Mouse (Mus musculus): ENCODE measurements around the gene Ndufb10. TPM values are rescaled to one million over a fixed set of nuclear protein-coding genes. Genes with fewer than 3 reads are reported as not detected.
A peak's percentile ranks its signal among the peaks of the same experiment; 100 is the strongest.
"Not testable (repeated sequence)": the region's sequence is repeated elsewhere in the genome, so short reads cannot be mapped to it uniquely, and the experiment has no call there.

Ndufb10 gene
- polyA plus RNA-seq, 1 experiment from 2014 or later = 230 TPM

- WGBS = 86% methylated on average over 6 of the region's 6 CpGs
- H3K27ac ChIP-seq = no peak overlapping the region
Observed at GRCm38 (mm10) chr17:24729067-24729466, 4.8 kb upstream of the Ndufb10 start.

GRCm38 (mm10) chr17:24728184-24728583, 3.9 kb upstream of the Ndufb10 start:
- no peak overlapping the region for H3K27ac ChIP-seq
- no peak for ATAC-seq (ENCODE audit: low FRiP score, low read depth)
- no peaks in the 10 kb centered on the region for H3K9me3 ChIP-seq
- no peak overlapping the region for H3K4me3 ChIP-seq
- no peaks in the 10 kb centered on the region for H3K36me3 ChIP-seq
- H3K4me1 ChIP-seq = peaks cover 9% of the 10 kb centered on the region
- H3K27me3 ChIP-seq (replicated peaks) = no peaks in the 10 kb centered on the region
- no peak overlapping the region for H3K4me2 ChIP-seq (replicated peaks)
- H3K9ac ChIP-seq = no peak overlapping the region
- WGBS = 73% methylated on average over 17 of the region's 17 CpGs

More at GRCm38 (mm10) chr17:24729067-24729466, 4.8 kb upstream of the Ndufb10 start:
- no peaks in the 10 kb centered on the region for H3K27me3 ChIP-seq (replicated peaks)
- H3K9me3 ChIP-seq = no peaks in the 10 kb centered on the region
- no peak overlapping the region for H3K4me3 ChIP-seq
- no peak overlapping the region for H3K4me2 ChIP-seq (replicated peaks)
- H3K9ac ChIP-seq = no peak overlapping the region
- H3K4me1 ChIP-seq = 0 out of 2 replicates have a peak, but pooled peaks cover 2% of the 10 kb centered on the region
- no peak for ATAC-seq (ENCODE audit: low FRiP score, low read depth)
- H3K36me3 ChIP-seq = no peaks in the 10 kb centered on the region

DNA sequence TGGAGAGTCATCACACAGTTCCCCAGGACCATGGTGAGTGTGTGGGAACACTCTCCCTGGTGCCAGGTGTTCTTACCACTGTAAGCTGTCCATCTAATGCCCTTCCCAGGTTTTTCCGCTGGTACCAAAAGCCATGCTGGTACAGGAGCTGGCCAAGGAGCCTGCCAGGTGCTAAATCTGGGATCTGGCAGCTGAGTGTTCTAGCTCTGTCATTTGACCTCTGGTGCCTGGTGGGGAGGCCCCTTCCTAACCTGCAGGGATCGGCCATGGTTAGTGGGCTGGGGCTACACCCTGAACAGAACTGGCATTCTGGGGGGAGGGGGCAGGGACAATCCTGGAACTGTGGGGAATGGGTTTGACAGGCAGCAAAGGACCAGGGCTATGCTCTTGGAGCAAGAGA, 3.3 kb upstream of the Ndufb10 start, which contains the start of gene Rpl3l:
TSS of gene Rpl3l (plus strand) at position 203 of the 400 bp plus-strand sequence.
- ATAC-seq (ENCODE audit: low FRiP score, low read depth) = no peak
- Histone ChIP-seq H3K36me3 (peaks cover under 1% of the 10 kb centered on the region; the same call in 1 of the 2 replicates), H3K4me2 (replicated peaks) (no peak within 1 kb of the TSS), H3K9ac (0 out of 2 replicates have a peak within 1 kb of the TSS, but pooled peaks have one; percentile 2), H3K9me3 (no peaks in the 10 kb centered on the region), H3K4me3 (no peak within 1 kb of the TSS), H3K27me3 (replicated peaks) (no peaks in the 10 kb centered on the region), H3K27ac (no peak within 1 kb of the TSS), H3K4me1 (peaks cover 14% of the 10 kb centered on the region)
- 87% methylated on average over 2 of the region's 2 CpGs for WGBS

- H3K4me1 ChIP-seq = peaks cover 29% of the 10 kb centered on the region
- H3K9me3 ChIP-seq = no peaks in the 10 kb centered on the region
- no peak overlapping the region for H3K4me2 ChIP-seq (replicated peaks)
- H3K36me3 ChIP-seq = peaks cover 15% of the 10 kb centered on the region
- 70% methylated on average over 3 of the region's 3 CpGs for WGBS
- no peak for ATAC-seq (ENCODE audit: low FRiP score, low read depth)
- H3K27ac ChIP-seq = no peak overlapping the region
- no peaks in the 10 kb centered on the region for H3K27me3 ChIP-seq (replicated peaks)
- H3K4me3 ChIP-seq = no peak overlapping the region
- H3K9ac ChIP-seq = no peak overlapping the region
Observed at GRCm38 (mm10) chr17:24725637-24726390, 1.5 kb upstream of the Ndufb10 start.

DNA sequence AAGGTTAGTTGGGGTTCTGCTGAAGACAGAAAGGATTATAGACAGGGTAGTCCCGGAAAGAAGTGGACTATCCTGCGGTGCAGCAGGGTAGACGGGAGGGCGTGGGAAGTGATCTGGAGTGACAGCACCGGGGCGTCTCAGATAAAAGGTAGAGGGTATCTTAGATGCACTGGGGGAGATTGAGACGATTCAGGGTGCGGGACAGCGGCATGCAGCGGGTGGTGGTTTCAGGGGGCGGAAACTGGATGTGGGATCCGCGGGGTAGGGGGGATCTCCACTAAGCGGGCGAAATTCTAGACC, 447 bp downstream of the Ndufb10 start:
- under 1% methylated on average over 15 of the region's 15 CpGs for WGBS
- no peak for ATAC-seq (ENCODE audit: low FRiP score, low read depth)

DNA sequence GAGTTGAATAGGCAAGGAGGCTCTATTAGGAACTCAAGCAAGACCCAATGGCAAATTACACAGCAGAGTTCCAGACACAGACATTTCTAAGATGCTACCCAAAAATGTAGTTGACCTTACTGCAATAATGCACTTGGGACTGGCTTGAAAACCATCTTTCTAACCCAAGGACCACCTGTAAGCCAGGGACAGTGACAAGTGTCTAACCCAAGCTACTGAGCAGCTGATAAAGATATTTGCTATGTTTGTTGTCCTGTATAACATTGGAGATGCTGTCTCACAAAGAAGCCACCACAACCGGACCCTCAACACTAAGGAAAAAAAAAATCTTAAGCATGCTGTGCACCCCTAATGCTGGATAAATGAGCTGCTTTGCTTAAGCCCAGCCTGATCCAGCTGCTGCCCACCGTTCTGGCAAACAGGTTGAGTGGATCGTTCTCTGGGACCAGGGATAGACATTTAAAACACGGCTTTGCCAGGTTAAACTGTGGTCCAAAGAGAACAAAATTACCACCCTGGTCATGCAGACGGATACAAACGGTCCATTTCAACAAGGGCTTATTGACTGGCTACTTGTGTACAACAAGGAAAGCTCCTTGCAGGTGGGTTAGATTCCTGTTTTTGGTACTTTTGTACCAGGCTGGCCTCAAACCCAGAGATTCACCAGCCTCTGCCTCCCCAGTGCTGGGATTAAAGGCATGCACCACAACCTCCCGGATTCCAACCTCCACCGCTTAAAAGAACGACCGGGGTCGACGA, 977 bp downstream of the Ndufb10 start:
- no peak for ATAC-seq (ENCODE audit: low FRiP score, low read depth)
- H3K36me3 ChIP-seq = peaks cover 15% of the 10 kb centered on the region
- peaks cover 35% of the 10 kb centered on the region for H3K4me1 ChIP-seq
- peak overlapping the region; percentile 94 for H3K4me2 ChIP-seq (replicated peaks)
- H3K27me3 ChIP-seq (replicated peaks) = no peaks in the 10 kb centered on the region
- 4% methylated on average over 12 of the region's 12 CpGs for WGBS
- H3K4me3 ChIP-seq = peak overlapping the region; percentile 71
- H3K9me3 ChIP-seq = no peaks in the 10 kb centered on the region
- H3K27ac ChIP-seq = no peak overlapping the region
- H3K9ac ChIP-seq = peak overlapping the region; percentile 92

More for the DNA sequence above, 447 bp downstream of the Ndufb10 start:
- Histone ChIP-seq H3K27ac (no peak overlapping the region), H3K9ac (peak overlapping the region; percentile 92), H3K36me3 (peaks cover 15% of the 10 kb centered on the region), H3K4me1 (peaks cover 31% of the 10 kb centered on the region), H3K27me3 (replicated peaks) (no peaks in the 10 kb centered on the region), H3K4me3 (peak overlapping the region; percentile 71), H3K9me3 (no peaks in the 10 kb centered on the region), H3K4me2 (replicated peaks) (peak overlapping the region; percentile 94)

GRCm38 (mm10) chr17:24722220-24722924, 1.9 kb downstream of the Ndufb10 start:
- H3K4me3 ChIP-seq = no peak overlapping the region
- no peak overlapping the region for H3K27ac ChIP-seq
- H3K9ac ChIP-seq = peak overlapping the region; percentile 22; the same call in 1 of the 2 replicates

DNA sequence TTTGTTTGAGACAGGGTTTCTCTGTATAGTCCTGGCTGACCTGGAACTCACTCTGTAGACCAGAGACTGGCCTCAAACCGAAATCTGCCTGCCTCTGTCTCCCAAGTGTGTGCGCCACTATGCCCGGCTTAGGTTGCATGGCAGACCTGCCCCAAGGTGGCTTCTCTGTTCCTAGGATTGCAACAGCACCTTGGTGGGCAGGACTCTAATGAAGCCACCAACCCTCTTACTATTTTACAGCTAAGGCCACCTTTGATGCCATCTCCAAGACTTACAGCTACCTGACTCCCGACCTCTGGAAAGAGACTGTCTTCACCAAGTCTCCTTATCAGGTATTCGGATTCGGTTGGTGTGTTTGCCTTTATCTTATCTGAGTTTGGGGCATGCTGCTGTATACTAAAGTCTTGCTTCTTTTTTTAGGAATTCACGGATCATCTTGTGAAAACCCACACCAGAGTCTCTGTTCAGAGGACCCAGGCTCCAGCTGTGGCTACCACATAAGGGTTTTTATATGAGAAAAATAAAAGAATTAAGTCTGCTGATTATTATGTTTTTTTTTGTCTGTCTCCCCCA, 2.8 kb downstream of the Ndufb10 start:
- Histone ChIP-seq H3K9ac (peak overlapping the region; percentile 56), H3K36me3 (peaks cover 29% of the 10 kb centered on the region), H3K4me3 (peak overlapping the region; percentile 26), H3K4me2 (replicated peaks) (peak overlapping the region; percentile 94), H3K4me1 (peaks cover 35% of the 10 kb centered on the region)
- WGBS = 76% methylated on average over 7 of the region's 7 CpGs
- ATAC-seq (ENCODE audit: low FRiP score, low read depth); H3K27ac ChIP-seq; H3K27me3 ChIP-seq (replicated peaks); H3K9me3 ChIP-seq: not testable (repeated sequence)

More at GRCm38 (mm10) chr17:24722220-24722924, 1.9 kb downstream of the Ndufb10 start:
- 23% methylated on average over 13 of the region's 13 CpGs for WGBS
- Histone ChIP-seq H3K4me2 (replicated peaks) (peak overlapping the region; percentile 94), H3K27me3 (replicated peaks) (no peaks in the 10 kb centered on the region), H3K9me3 (no peaks in the 10 kb centered on the region), H3K36me3 (peaks cover 21% of the 10 kb centered on the region), H3K4me1 (peaks cover 35% of the 10 kb centered on the region)
- no peak for ATAC-seq (ENCODE audit: low FRiP score, low read depth)

GRCm38 (mm10) chr17:24720616-24721015, 3.7 kb downstream of the Ndufb10 start:
- Histone ChIP-seq H3K4me1 (peaks cover 35% of the 10 kb centered on the region), H3K9ac (peak overlapping the region; percentile 83), H3K4me3 (peak overlapping the region; percentile 80), H3K4me2 (replicated peaks) (peak overlapping the region; percentile 94), H3K36me3 (peaks cover 36% of the 10 kb centered on the region)
- not testable (repeated sequence) for H3K9me3 ChIP-seq; H3K27me3 ChIP-seq (replicated peaks); ATAC-seq (ENCODE audit: low FRiP score, low read depth); H3K27ac ChIP-seq
- 2% methylated on average over 11 of the region's 11 CpGs for WGBS

GRCm38 (mm10) chr17:24719494-24720222, 4.6 kb downstream of the Ndufb10 start:
- H3K4me2 ChIP-seq (replicated peaks) = peak overlapping the region; percentile 94
- H3K9me3 ChIP-seq = no peaks in the 10 kb centered on the region
- H3K9ac ChIP-seq = peak overlapping the region; percentile 83
- ATAC-seq (ENCODE audit: low FRiP score, low read depth) = peak; percentile 97
- WGBS = under 1% methylated on average over 61 of the region's 61 CpGs
- H3K27me3 ChIP-seq (replicated peaks) = no peaks in the 10 kb centered on the region
- H3K36me3 ChIP-seq = peaks cover 36% of the 10 kb centered on the region
- peaks cover 35% of the 10 kb centered on the region for H3K4me1 ChIP-seq
- peak overlapping the region; percentile 57; the same call in 1 of the 2 replicates for H3K27ac ChIP-seq
- H3K4me3 ChIP-seq = peak overlapping the region; percentile 80

- H3K4me3 ChIP-seq = peak overlapping the region; percentile 80
- H3K4me2 ChIP-seq (replicated peaks) = peak overlapping the region; percentile 94
- peaks cover 36% of the 10 kb centered on the region for H3K36me3 ChIP-seq
- whole genome bisulfite sequencing = 60% methylated on average over 5 of the region's 5 CpGs
- H3K9ac ChIP-seq = peak overlapping the region; percentile 83
- H3K27ac ChIP-seq; H3K9me3 ChIP-seq; ATAC-seq (ENCODE audit: low FRiP score, low read depth); H3K27me3 ChIP-seq (replicated peaks): not testable (repeated sequence)
- H3K4me1 ChIP-seq = peaks cover 33% of the 10 kb centered on the region
Observed at GRCm38 (mm10) chr17:24718938-24719337, 5.3 kb downstream of the Ndufb10 start.
